Comparison of ENCODE assay signal across 21 mouse cellular contexts in genomic region chr13:79339793-79340192, GRCm38 (mm10).
DNase-seq lines count a peak whose midpoint lies in the region; ATAC-seq and TF ChIP-seq lines count a peak whose summit lies in the region.
"Had no signal": no experiment of that assay in that cellular context is flagged by ENCODE, and none has a peak within 500 bp of the region (broad histone marks: within the 10 kb centered on the region; RNA-seq: fewer than 3 reads in every experiment).

No protein-coding gene starts in this region.

- H3K4me3 ChIP-seq in forebrain, embryonic 10.5 days, result no peak overlapping the region
- no peak overlapping the region for H3K4me3 ChIP-seq in forebrain, embryonic 16.5 days (replicated peaks; ENCODE audit: low read length)
- no peak overlapping the region for H3K4me3 ChIP-seq in kidney, postnatal 0 days (replicated peaks; ENCODE audit: low read depth, low read length)
- no peak overlapping the region for H3K4me3 ChIP-seq in limb, embryonic 10.5 days
- H3K4me3 ChIP-seq: embryonic facial prominence, embryonic 13.5 days; heart, embryonic 15.5 days; hindbrain, embryonic 15.5 days; limb, embryonic 13.5 days had no signal

- no peak overlapping the region for H3K4me2 ChIP-seq in forebrain, embryonic 16.5 days (ENCODE audit: low read length)
- no peak overlapping the region for H3K4me2 ChIP-seq in kidney, postnatal 0 days (ENCODE audit: low read length)
- H3K4me2 ChIP-seq: embryonic facial prominence, embryonic 13.5 days; heart, embryonic 15.5 days; hindbrain, embryonic 15.5 days; limb, embryonic 13.5 days had no signal

- H3K9ac ChIP-seq in forebrain, embryonic 16.5 days (replicated peaks; ENCODE audit: low read depth, low read length), result no peak overlapping the region
- H3K9ac ChIP-seq in kidney, postnatal 0 days (ENCODE audit: low read depth, low read length), result no peak overlapping the region
- H3K9ac ChIP-seq: embryonic facial prominence, embryonic 13.5 days; heart, embryonic 15.5 days; hindbrain, embryonic 15.5 days; limb, embryonic 13.5 days; liver, embryonic 14.5 days had no signal

- H3K9me3 ChIP-seq in forebrain, embryonic 10.5 days, result no peaks in the 10 kb centered on the region
- no peaks in the 10 kb centered on the region for H3K9me3 ChIP-seq in forebrain, embryonic 16.5 days (ENCODE audit: control insufficient read depth, low read length)
- no peaks in the 10 kb centered on the region for H3K9me3 ChIP-seq in kidney, postnatal 0 days (replicated peaks; ENCODE audit: low read length)
- no peaks in the 10 kb centered on the region for H3K9me3 ChIP-seq in limb, embryonic 10.5 days (replicated peaks)
- H3K9me3 ChIP-seq: embryonic facial prominence, embryonic 13.5 days; heart, embryonic 15.5 days; hindbrain, embryonic 15.5 days; limb, embryonic 13.5 days had no signal

- TF ChIP-seq CTCF in kidney, postnatal 0 days (IDR thresholded peaks at IDR 0.05; ENCODE audit: low read depth), result no peak

- DNase-seq in forebrain, embryonic 10.5 days (ENCODE audit: extremely low spot score, low spot score), result no peak
- DNase-seq in kidney, postnatal 0 days (ENCODE audit: low spot score), result peak; percentile 48
- no peak for DNase-seq in kidney, adult 18-20 months
- DNase-seq in 416B (ENCODE audit: low read depth), result peak; percentile 6
- peak; percentile 29 for DNase-seq in limb, embryonic 10.5 days (ENCODE audit: low spot score)
- no peak for DNase-seq in cerebellum, postnatal 36 days
- DNase-seq: adrenal gland, postnatal 36 days; cerebellum, adult 18-20 months; cerebellum, postnatal 25 days; gastrocnemius, postnatal 36 days; heart, postnatal 4 days had no signal

- no peaks in the 10 kb centered on the region for H3K36me3 ChIP-seq in forebrain, embryonic 10.5 days (replicated peaks)
- no peaks in the 10 kb centered on the region for H3K36me3 ChIP-seq in forebrain, embryonic 16.5 days (ENCODE audit: control insufficient read depth, insufficient read depth)
- no peaks in the 10 kb centered on the region for H3K36me3 ChIP-seq in kidney, postnatal 0 days (ENCODE audit: insufficient read depth, low read length)
- H3K36me3 ChIP-seq in limb, embryonic 10.5 days, result no peaks in the 10 kb centered on the region
- H3K36me3 ChIP-seq: embryonic facial prominence, embryonic 13.5 days; heart, embryonic 15.5 days; hindbrain, embryonic 15.5 days; limb, embryonic 13.5 days had no signal

- H3K27ac ChIP-seq in forebrain, embryonic 10.5 days, result peak overlapping the region; percentile 67
- no peak overlapping the region for H3K27ac ChIP-seq in forebrain, embryonic 16.5 days (ENCODE audit: low read length)
- no peak overlapping the region for H3K27ac ChIP-seq in kidney, postnatal 0 days
- peak overlapping the region; percentile 30; the same call in 1 of the 2 replicates for H3K27ac ChIP-seq in limb, embryonic 10.5 days
- H3K27ac ChIP-seq: embryonic facial prominence, embryonic 13.5 days; heart, embryonic 15.5 days; hindbrain, embryonic 15.5 days; limb, embryonic 13.5 days; liver, embryonic 14.5 days had no signal

- H3K4me1 ChIP-seq in forebrain, embryonic 10.5 days, result peaks cover 46% of the 10 kb centered on the region
- H3K4me1 ChIP-seq in forebrain, embryonic 16.5 days (replicated peaks; ENCODE audit: control insufficient read depth, insufficient read depth, low read length), result 0 out of 2 replicates have a peak, but pooled peaks cover 3% of the 10 kb centered on the region
- H3K4me1 ChIP-seq in kidney, postnatal 0 days (replicated peaks; ENCODE audit: insufficient read depth, low read length), result no peaks in the 10 kb centered on the region
- peaks cover 35% of the 10 kb centered on the region for H3K4me1 ChIP-seq in limb, embryonic 10.5 days
- H3K4me1 ChIP-seq: embryonic facial prominence, embryonic 13.5 days; heart, embryonic 15.5 days; hindbrain, embryonic 15.5 days had no signal

- 50% methylated on average over 4 of the region's 4 CpGs for WGBS in forebrain, embryonic 10.5 days
- WGBS in forebrain, embryonic 16.5 days, result 34% methylated on average over 4 of the region's 4 CpGs
- WGBS in kidney, postnatal 0 days, result 34% methylated on average over 4 of the region's 4 CpGs
- 44% methylated on average over 4 of the region's 4 CpGs for WGBS in limb, embryonic 10.5 days

- ATAC-seq in forebrain, embryonic 16.5 days, result no peak
- no peak for ATAC-seq in kidney, postnatal 0 days (replicated peaks; ENCODE audit: low FRiP score, low read depth)
- ATAC-seq: activated CD4-positive, CD25-positive, alpha-beta regulatory T cell, adult 4 months; intestine, embryonic 16.5 days; midbrain, embryonic 16.5 days; Patski had no signal

- H3K27me3 ChIP-seq in forebrain, embryonic 10.5 days (ENCODE audit: poor library complexity, severe bottlenecking), result no peaks in the 10 kb centered on the region
- H3K27me3 ChIP-seq in forebrain, embryonic 16.5 days (replicated peaks; ENCODE audit: control insufficient read depth, insufficient read depth, low read length), result no peaks in the 10 kb centered on the region
- H3K27me3 ChIP-seq in kidney, postnatal 0 days (ENCODE audit: insufficient read depth, low read length), result no peaks in the 10 kb centered on the region
- H3K27me3 ChIP-seq in limb, embryonic 10.5 days (ENCODE audit: low read depth, poor library complexity, severe bottlenecking), result no peaks in the 10 kb centered on the region
- H3K27me3 ChIP-seq: heart, embryonic 15.5 days; hindbrain, embryonic 15.5 days; limb, embryonic 13.5 days had no signal

Comparison
In these comparisons a context has a peak if more than half of its experiments do, and no peak if none do; other contexts are left out.
1. DNase-seq: peak in kidney, postnatal 0 days (single experiment), 416B (single experiment) and limb, embryonic 10.5 days (single experiment); none in forebrain, embryonic 10.5 days (single experiment), kidney, adult 18-20 months (single experiment) and cerebellum, postnatal 36 days (0 of 2).
2. H3K27ac ChIP-seq: peak in forebrain, embryonic 10.5 days (single experiment) and limb, embryonic 10.5 days (single experiment); none in forebrain, embryonic 16.5 days (single experiment) and kidney, postnatal 0 days (single experiment).